Mouse (Mus musculus): ENCODE results near the gene Zfp940.

- TF ChIP-seq CTCF (IDR thresholded peaks at IDR 0.05; ENCODE audit: low read depth, low read length) (no peak), POLR2A (IDR thresholded peaks at IDR 0.05; ENCODE audit: extremely low read depth, insufficient read depth, low read length) (no peak)
Measured at GRCm38 (mm10) chr7:29807046-29807445, 46.4 kb downstream of the Zfp940 start.

All from liver, adult 2 months (tissue).